Mouse (Mus musculus): ENCODE measurements around the gene Gm10318. TPM values are rescaled to one million over a fixed set of nuclear protein-coding genes. Genes with fewer than 3 reads are reported as not detected.

Gm10318 gene
- not detected for total RNA-seq (2021)
- long read RNA-seq, experiment 1, result 0 reads
- long read RNA-seq, experiment 2, result 0 reads

GRCm38 (mm10) chr10:77852559-77852958 is at the start of gene Gm10318:
Gene Gm10318 (plus strand): TSS chr10:77852859.
- no peak for DNase-seq

GRCm38 (mm10) chr10:77804095-77804494 is 48.6 kb upstream of the Gm10318 start:
- DNase-seq, result no peak

- DNase-seq, result no peak
Observed at GRCm38 (mm10) chr10:77811743-77812142, 40.9 kb upstream of the Gm10318 start, which contains the start of gene Gm9507. Gene Gm9507 (minus strand): TSS chr10:77811843.

GRCm38 (mm10) chr10:77814382-77814781 is 38.3 kb upstream of the Gm10318 start, which contains the start of gene Gm2696:
Gene Gm2696 (plus strand): TSS chr10:77814682.
- no peak for DNase-seq

GRCm38 (mm10) chr10:77815514-77815913 is 37.1 kb upstream of the Gm10318 start:
- DNase-seq, result peak in 1 of 2 experiments; percentile 26

GRCm38 (mm10) chr10:77818523-77818922 is 34.1 kb upstream of the Gm10318 start:
- no peak for DNase-seq

GRCm38 (mm10) chr10:77819203-77819602 is 33.5 kb upstream of the Gm10318 start:
- DNase-seq, result no peak

- no peak for DNase-seq
Observed at GRCm38 (mm10) chr10:77826951-77827350, 25.7 kb upstream of the Gm10318 start, which contains the start of gene Krtap10-4. Gene Krtap10-4 (minus strand): TSS chr10:77827095.

- DNase-seq, result no peak
Observed at GRCm38 (mm10) chr10:77835647-77836046, 17.0 kb upstream of the Gm10318 start, which contains the start of gene Krtap10-10. Gene Krtap10-10 (plus strand): TSS chr10:77835947.

GRCm38 (mm10) chr10:77839006-77839405 is 13.7 kb upstream of the Gm10318 start:
- peak; percentile 26 to 32 for DNase-seq

GRCm38 (mm10) chr10:77846503-77846902 is 6.2 kb upstream of the Gm10318 start, which contains the start of gene Gm36176:
Gene Gm36176 (plus strand): TSS chr10:77846803.
- DNase-seq, result no peak

GRCm38 (mm10) chr10:77846961-77847360 is 5.7 kb upstream of the Gm10318 start:
- no peak for DNase-seq

- no peak for DNase-seq
Observed at GRCm38 (mm10) chr10:77847538-77847937, 5.1 kb upstream of the Gm10318 start.

GRCm38 (mm10) chr10:77861675-77862074 is 9.0 kb downstream of the Gm10318 start, which contains the start of gene Gm3285:
Gene Gm3285 (plus strand): TSS chr10:77861975.
- DNase-seq, result no peak

GRCm38 (mm10) chr10:77864067-77864761 is 11.6 kb downstream of the Gm10318 start:
- peak; percentile 38 for DNase-seq

GRCm38 (mm10) chr10:77864762-77865143 is 12.1 kb downstream of the Gm10318 start:
- peak; percentile 25 to 32 for DNase-seq

- DNase-seq, result no peak
Observed at GRCm38 (mm10) chr10:77867546-77867945, 14.9 kb downstream of the Gm10318 start.

GRCm38 (mm10) chr10:77869651-77870050 is 17.0 kb downstream of the Gm10318 start:
- DNase-seq, result no peak

- DNase-seq, result peak; percentile 55 to 67
Observed at GRCm38 (mm10) chr10:77878985-77879384, 26.3 kb downstream of the Gm10318 start.

- no peak for DNase-seq
Observed at GRCm38 (mm10) chr10:77880305-77880704, 27.6 kb downstream of the Gm10318 start.

- no peak for DNase-seq
Observed at GRCm38 (mm10) chr10:77882553-77882952, 29.9 kb downstream of the Gm10318 start.

- DNase-seq, result no peak
Observed at GRCm38 (mm10) chr10:77886007-77886747, 33.5 kb downstream of the Gm10318 start.
